Mouse (Mus musculus) heart, embryonic 13.5 days (tissue): Measurements from ENCODE around the gene Gsdma3. TPM values are rescaled to one million over a fixed set of nuclear protein-coding genes. Genes with fewer than 3 reads are reported as not detected.

Source experiments
- polyA plus RNA-seq: library from polyadenylated mRNA; unstranded; fragments of >200 nt; fragmentation: Nextera tagmentation; extraction: Ambion mirVana; gene quantifications from 2 replicates; pipeline ENCODE4 v1.2.1, GENCODE M21; 2015

Gene Gsdma3
- polyA plus RNA-seq, 1 experiment from 2014 or later, result not detected

Other genes starting within 250 kb of the Gsdma3 start
- gene Tcap, start 242.5 kb upstream of the Gsdma3 start, polyA plus RNA-seq, result 159 and 184 TPM in 2 replicates
- gene Pnmt, start 239.9 kb upstream of the Gsdma3 start, polyA plus RNA-seq, result 1.3 and 1.5 TPM in 2 replicates
- gene Pgap3, start 225.9 kb upstream of the Gsdma3 start, polyA plus RNA-seq, result 19.0 and 19.1 TPM in 2 replicates
- gene Erbb2, start 213.9 kb upstream of the Gsdma3 start, polyA plus RNA-seq, result 48.1 and 49.0 TPM in 2 replicates
- 93.8 and 113 TPM in 2 replicates for gene Mien1, start 187.4 kb upstream of the Gsdma3 start, polyA plus RNA-seq
- 2.2 and 2.9 TPM in 2 replicates for gene Grb7, start 180.0 kb upstream of the Gsdma3 start, polyA plus RNA-seq
- 0.13 TPM in 1 of 2 replicates, not detected in the other for gene Ikzf3, start 80.3 kb upstream of the Gsdma3 start, polyA plus RNA-seq
- 0.15 and 0.34 TPM in 2 replicates for gene Zpbp2, start 75.3 kb upstream of the Gsdma3 start, polyA plus RNA-seq
- 63.4 and 76.8 TPM in 2 replicates for gene Ormdl3, start 39.0 kb upstream of the Gsdma3 start, polyA plus RNA-seq
- not detected in 2 replicates for gene Lrrc3c, start 28.1 kb upstream of the Gsdma3 start, polyA plus RNA-seq
- gene Gm12355, start 699 bp upstream of the Gsdma3 start, polyA plus RNA-seq, result 0.28 and 0.55 TPM in 2 replicates
- gene Gsdma2, start 20.4 kb downstream of the Gsdma3 start, polyA plus RNA-seq, result not detected in 2 replicates
- gene Gsdma, start 38.0 kb downstream of the Gsdma3 start, polyA plus RNA-seq, result 0.12 TPM in 1 of 2 replicates, not detected in the other
- 165 and 167 TPM in 2 replicates for gene Psmd3, start 56.2 kb downstream of the Gsdma3 start, polyA plus RNA-seq
- not detected in 2 replicates for gene Csf3, start 74.9 kb downstream of the Gsdma3 start, polyA plus RNA-seq
- 35.1 and 37.4 TPM in 2 replicates for gene Med24, start 103.1 kb downstream of the Gsdma3 start, polyA plus RNA-seq
- 30.0 and 32.0 TPM in 2 replicates for gene Thra, start 114.3 kb downstream of the Gsdma3 start, polyA plus RNA-seq
- 5.9 and 6.4 TPM in 2 replicates for gene Nr1d1, start 149.0 kb downstream of the Gsdma3 start, polyA plus RNA-seq
- gene Msl1, start 169.2 kb downstream of the Gsdma3 start, polyA plus RNA-seq, result 14.6 and 15.7 TPM in 2 replicates
- gene Casc3, start 178.5 kb downstream of the Gsdma3 start, polyA plus RNA-seq, result 22.3 and 23.1 TPM in 2 replicates
- gene Rapgefl1, start 210.4 kb downstream of the Gsdma3 start, polyA plus RNA-seq, result 0.64 and 0.98 TPM in 2 replicates
- 2.3 and 2.6 TPM in 2 replicates for gene Wipf2, start 237.3 kb downstream of the Gsdma3 start, polyA plus RNA-seq